Mouse (Mus musculus) spleen, adult 12 weeks (tissue): ENCODE results near the gene Fbxl13.

ENCODE experiments used
- DNase-seq: peaks from one replicate; pipeline ENCODE4 v3.0.0; 2022; ENCODE audit warnings: low spot score

Fbxl13 gene

DNA sequence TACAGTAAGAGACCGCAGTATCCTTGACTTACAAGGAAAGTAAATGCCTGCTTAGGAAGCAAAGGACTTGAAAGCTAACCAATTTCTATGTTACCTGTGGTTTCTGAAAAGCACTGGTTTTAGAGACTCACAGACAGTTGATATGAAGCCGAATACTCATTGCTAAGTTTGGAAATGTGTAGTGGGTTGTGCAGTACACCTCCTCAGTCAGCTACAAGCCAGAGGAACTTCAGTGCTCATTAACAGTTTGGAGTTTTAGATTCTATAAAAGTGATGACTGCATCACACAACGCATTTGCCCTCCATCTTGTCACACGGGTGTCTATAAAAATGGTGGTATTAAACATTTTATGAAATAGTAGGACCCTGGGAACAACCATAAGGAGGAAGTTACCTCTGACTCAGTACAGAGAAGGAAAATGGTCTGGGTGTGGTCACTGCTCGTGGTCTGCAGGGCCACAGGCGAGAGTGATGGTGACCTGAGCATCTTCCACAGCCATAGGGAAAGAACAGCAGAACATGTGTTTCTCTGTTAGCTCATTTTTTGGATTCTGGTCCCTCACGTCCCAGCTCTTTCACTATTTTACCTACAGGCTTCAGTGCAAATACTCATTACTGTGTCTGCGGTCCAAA is 160.1 kb downstream of the Fbxl13 start:
- DNase-seq, result no peak

DNA sequence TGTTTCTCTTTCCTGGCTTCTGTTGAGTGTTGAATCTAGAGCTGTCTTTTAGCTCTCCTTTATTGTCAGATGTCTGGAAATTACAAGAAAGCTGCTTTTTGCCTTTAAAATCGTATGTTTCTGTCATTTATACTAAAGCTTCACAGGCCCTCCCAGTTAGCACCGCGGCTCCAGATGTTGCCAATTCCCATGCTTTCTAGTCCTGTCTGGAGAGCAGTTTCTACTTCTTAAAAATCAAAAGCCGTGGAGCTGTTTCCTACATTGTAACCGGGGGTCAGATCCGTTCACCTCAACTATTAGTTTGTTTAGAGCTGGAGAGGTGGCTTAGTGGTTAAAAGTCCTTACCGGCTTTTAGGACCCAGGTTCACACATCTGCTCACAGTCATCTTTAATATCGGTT is 162.2 kb downstream of the Fbxl13 start:
- no peak for DNase-seq

DNA sequence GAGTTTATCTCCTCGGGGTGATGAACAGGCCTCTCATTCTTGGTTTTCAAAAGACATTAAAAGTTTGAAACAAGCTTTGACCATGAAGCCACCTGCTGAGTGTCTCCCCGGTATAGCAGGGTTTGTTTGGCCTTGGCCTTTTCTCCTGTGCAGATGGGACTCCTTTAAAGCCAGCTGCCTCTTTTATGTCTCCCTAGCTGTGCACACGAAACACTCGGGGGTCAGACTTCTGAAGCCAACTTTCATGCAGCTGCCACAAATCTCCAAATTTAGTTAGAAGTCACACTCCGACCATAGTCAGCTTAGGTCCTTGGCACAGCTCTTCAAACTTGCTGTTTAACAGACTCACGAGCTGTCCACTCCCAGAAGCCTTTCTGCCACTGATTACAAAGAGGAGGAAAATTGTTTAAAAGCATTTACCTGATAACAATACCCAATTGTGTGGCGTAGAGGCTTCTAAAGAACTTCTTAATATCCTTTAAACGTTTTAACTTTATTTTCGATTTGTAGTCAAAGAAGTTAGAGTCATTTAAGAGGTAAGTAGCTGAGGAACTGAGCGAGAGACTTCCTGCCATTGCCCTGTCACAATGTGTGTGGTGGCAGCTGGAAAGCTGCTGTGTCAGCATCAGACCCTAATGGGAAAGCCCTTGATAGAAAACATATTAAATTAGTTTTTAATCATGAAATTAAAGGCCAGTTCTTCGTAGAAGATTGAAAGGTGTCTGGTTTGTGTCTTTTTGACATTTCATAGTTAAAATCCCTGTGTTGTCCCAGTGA is 162.8 kb downstream of the Fbxl13 start:
- no peak for DNase-seq

DNA sequence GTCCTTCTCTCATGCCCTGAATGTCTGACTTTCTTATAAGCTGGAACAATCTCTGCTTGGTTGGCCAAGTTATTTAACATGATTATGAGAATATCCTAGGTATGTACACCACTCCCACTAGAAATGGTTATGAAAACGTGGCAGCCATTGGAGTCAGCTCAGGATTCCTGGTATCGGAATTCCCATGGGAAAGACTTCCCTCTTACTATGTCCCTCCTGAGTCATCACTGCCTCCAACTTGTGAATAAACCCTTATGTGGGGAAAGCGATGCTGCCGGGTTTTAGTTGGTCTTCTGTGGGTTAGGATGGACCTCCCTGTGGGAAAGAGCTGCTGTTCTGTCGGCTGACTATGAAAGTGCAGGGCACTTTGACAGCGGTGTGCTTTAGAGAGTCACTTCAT is 163.9 kb downstream of the Fbxl13 start:
- no peak for DNase-seq

DNA sequence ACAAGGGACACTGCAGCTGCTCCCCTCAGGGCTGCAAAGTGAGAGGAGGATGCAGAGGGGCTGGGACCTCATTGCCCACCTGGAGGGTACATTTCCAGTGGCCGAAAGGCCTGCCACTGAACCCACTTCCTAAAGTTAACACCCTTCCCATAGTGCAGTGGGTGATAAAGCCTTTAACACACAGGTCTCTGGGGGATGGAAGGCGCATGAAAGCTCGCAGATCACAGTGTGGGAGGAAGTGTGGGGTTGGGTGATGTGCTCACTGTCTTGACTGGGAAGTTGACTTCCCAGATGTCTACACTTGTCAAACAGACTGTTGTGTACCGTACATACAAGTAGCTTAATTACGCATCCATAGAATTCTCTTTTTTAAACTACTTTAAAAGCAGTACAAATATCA is 165.7 kb downstream of the Fbxl13 start:
- no peak for DNase-seq

DNA sequence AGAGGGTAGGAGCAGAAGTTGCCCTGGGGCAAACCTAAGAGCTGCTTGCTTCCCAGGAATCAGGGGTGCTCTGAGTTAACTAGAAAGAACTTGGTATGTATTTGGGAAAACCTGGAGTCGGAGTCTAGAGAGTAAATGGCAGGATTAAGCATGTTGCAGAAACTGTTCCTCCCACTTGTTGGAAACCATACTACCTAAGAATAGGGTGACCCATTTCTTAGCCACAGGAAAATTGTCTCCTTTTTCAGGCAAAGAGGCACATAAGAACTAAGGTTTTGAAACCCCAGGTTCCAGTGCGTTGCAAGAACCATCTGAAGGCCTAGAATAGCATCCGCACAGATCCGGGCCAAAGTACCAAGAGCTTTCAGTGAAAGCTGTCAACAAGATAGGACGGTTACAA is 167.0 kb downstream of the Fbxl13 start:
- no peak for DNase-seq

DNA sequence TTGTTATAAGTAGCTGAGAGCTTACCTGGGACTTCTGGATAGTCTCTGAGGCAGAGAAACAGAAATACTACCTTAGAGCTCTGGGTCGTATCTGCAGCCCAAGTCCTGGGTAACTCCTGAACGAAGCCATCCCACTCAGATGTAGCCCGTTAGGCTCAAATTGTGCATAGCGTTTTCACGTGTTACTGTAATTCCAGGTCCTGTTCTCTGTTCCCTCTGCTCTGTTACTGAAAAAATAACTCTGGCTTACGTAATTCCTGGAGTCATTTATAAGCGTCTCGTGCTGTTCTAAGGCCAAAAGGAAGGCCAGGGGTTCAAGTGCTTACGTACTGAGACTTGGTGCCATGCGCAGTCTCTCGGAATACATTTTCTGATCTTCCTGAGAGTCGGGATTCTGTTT is 177.3 kb downstream of the Fbxl13 start:
- no peak for DNase-seq

DNA sequence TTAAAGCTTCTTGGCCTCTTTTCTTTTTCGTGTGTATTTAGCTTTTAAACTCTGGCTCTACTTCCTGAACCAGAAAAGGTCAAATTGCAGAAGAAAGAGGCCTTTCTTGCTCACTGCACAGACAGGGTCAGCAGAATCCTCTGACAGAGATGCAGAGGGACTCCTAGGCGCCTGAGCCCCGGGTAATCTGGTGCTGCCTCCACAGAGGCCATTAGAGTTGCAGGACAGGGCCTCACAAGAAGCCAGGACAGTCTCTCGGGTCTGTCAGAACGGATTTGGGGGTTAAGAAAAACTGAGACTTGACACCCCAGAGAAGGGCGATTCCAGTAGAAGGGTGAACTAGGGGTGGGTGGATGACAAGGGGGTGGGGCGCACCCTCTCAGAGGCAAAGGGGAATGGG is 178.0 kb downstream of the Fbxl13 start:
- no peak for DNase-seq

DNA sequence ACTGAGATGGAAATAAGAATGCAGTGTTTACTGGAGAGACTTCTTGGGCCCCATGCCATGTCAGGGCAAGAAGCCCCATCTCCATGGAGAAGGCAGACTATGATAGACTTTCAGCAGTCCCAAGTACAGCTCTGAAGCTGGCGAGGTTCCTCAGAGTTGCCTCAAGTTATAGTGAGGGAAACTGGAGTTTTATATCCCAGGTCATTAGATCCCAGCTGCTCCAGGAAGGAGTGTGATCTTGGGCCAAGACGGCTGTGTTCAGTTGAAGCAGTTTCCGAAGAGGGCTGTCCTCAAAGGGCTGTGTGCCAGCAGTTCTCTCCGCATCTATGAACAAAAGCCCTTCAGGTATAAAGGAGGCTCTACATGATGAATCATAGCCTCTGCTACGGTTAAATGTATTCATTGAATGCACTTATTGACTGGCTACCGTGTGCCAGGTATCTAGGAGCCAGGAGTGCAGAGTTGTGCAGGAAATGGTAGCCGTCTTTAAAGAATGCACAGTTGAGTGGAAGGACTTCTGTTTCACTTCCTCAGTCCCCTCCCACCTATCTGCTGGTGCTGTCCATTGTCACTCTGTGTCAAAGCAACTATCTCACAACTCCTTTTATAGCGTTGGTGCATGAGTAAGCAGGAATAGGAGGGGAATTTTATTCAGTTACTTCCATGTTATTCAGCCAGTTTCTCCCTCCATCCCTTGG is 204.5 kb downstream of the Fbxl13 start:
- no peak for DNase-seq

DNA sequence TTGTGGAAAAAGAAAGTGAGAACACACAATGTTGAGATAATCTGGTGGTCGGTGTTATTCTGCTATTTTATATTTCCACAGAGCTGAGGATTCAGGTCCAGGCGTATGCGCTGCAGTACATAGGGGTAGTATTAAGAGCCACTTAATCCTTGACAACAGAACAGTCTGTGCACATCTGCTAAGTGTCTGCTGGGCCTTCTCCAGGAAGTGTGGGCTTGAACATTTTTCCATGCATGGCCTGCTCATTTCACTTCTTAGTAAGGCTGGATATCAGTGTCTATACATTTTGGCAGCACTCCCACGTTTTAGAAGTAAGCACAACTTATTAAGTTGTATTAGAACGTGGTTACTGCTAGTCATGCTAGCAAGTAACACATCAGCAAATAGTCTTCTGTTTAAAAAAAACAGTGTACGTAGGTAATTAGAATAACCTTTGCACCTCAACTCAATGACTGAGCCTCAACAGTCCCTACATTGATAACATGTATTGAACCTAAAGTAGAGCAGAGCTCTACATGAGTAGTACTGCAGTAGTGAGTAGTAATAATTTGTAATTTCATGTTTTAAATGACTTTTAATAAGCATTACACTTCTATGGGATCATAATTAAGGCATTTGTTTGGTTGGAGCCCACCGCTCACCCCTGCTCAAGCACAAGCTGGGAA is 205.9 kb downstream of the Fbxl13 start:
- DNase-seq, result no peak

DNA sequence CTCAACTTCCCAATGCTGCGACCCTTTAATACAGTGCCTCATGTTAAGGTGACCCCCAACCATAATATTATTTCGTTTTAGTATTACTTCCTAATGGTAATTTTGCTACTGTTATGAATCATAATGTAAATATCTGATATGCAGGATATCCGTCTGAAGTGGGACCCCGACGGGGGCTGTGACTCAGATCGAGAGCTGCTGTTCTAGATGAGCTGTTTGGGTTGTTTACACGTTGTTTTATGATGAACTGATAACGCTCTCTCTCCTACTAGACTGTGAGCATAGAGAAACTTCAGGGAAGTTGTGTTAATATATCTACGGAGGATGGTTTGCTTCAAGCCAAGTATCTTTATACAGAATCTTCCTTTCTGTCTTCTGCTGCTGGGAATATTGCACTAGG is 207.0 kb downstream of the Fbxl13 start:
- no peak for DNase-seq

DNA sequence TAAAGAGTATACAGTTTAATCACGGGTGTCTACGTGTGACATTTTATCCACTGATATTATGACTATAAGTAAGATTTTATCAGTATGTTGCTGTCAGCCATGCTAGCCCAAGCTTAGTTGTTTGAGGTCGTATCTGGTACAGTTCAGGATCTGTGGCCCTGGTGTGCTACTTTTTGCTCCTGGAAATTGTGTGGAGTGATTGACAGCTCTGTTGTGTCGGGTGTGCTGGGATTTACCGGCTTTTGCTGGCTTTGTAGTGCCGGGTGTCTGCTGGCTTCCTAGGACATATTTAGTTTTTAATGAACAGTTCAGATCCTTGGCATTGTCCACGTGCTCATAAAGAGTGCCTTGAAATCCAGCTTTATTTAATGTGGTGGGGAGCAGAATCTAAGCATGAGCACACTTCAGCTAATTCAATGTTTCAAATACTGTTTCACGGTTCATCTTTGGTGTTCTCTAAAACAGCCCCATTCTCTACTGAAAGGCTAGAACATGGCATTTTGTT is 208.9 kb downstream of the Fbxl13 start:
- no peak for DNase-seq

DNA sequence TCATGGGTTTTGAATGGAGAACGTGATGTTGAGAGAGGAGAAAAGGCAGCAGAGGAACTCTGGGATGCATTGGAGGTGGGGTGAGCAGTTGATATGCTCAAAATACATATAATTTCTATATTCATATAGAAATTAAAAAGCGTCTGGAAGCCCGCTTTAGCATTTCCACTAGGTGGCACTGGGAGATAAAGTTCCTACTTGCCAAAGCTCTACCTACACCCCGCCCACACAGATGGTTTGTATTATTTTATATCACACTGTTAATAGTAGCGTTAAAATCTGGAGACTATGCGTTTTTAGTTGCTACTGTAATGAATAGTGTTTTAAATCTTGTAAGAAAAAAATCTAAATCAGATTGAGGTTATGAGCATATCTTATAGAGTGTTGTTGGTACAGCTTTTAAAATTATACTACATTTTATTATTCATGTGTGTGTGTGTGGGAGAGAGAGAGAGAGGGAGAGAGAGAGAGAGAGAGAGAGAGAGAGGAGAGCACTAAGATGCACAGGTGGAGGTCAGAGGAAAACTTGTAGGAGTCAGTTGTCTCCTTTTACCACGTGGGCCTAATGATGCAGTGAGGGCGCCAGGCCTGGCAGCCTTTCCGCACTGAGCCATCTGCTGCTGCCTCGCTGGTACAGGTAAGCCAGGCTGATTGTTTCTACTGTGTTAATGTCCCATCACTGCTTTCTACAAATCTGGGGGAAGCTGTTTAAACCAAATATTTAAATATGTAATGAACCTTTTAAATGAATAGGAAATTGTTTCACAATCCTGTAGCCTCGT is 211.1 kb downstream of the Fbxl13 start:
- DNase-seq, result no peak
